Comparison of ENCODE assay signal across 25 mouse cellular contexts in the genomic region with DNA sequence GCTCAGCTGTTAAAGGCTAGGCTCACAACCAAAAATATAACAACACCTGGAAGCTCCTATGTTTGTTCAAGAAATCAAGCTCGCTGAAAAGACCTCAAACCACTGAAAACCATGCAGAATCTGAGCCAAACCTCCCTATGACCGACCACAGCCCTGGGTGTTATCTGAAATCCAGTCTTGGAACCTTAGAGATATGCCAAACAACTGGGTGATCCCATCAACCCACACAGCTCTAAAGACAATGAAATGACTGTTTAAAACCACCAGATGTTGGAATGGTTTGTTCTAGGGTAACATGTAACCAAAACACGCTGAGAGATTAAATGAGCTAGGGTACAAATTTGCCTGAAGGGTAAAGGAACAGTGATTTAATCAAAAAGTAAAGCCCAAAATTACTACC. TPM values are rescaled to one million over a fixed set of nuclear protein-coding genes. Genes with fewer than 3 reads are reported as not detected.
DNase-seq lines count a peak whose midpoint lies in the region; ATAC-seq and TF ChIP-seq lines count a peak whose summit lies in the region.
"Had no signal": no experiment of that assay in that cellular context is flagged by ENCODE, and none has a peak within 500 bp of the region (broad histone marks: within the 10 kb centered on the region; RNA-seq: fewer than 3 reads in every experiment).

No protein-coding gene starts in this region.

- H3K9ac ChIP-seq in hindbrain, embryonic 15.5 days: no peak overlapping the region
- no peak overlapping the region for H3K9ac ChIP-seq in hindbrain, embryonic 16.5 days (ENCODE audit: low read depth, low read length)
- no peak overlapping the region for H3K9ac ChIP-seq in neural tube, embryonic 15.5 days (replicated peaks)
- H3K9ac ChIP-seq in stomach, embryonic 16.5 days (ENCODE audit: low read length): no peak overlapping the region
- H3K9ac ChIP-seq: forebrain, embryonic 13.5 days; hindbrain, embryonic 14.5 days; limb, embryonic 12.5 days; liver, embryonic 12.5 days had no signal

- no peak for DNase-seq in gastrocnemius, adult 2 months
- DNase-seq in gastrocnemius, postnatal 25 days: no peak
- DNase-seq in neural tube, embryonic 10.5 days (ENCODE audit: extremely low spot score, low spot score): no peak
- no peak for DNase-seq in frontal cortex, postnatal 10 days (ENCODE audit: low spot score in 2 of 2)
- DNase-seq: cerebellum, adult 2 months; cerebellum, postnatal 36 days; gastrocnemius, postnatal 36 days; lung, adult 2 months; thymus, adult 18-20 months; thymus, postnatal 4 days had no signal

- intact Hi-C loops in gastrocnemius, adult 2 months (cut with DNase I): no loop called here

- TF ChIP-seq CTCF in gastrocnemius, adult 2 months (IDR thresholded peaks at IDR 0.05): no peak

- H3K4me1 ChIP-seq in hindbrain, embryonic 15.5 days (replicated peaks): peaks cover 48% of the 10 kb centered on the region
- H3K4me1 ChIP-seq in hindbrain, embryonic 16.5 days (ENCODE audit: control insufficient read depth, insufficient read depth, low read depth, low read length): peaks cover 30% of the 10 kb centered on the region
- peaks cover 34% of the 10 kb centered on the region for H3K4me1 ChIP-seq in neural tube, embryonic 15.5 days
- peaks cover 25% of the 10 kb centered on the region for H3K4me1 ChIP-seq in stomach, embryonic 16.5 days (ENCODE audit: control insufficient read depth, insufficient read depth, low read length)

- H3K4me3 ChIP-seq in gastrocnemius, adult 2 months: no peak overlapping the region
- H3K4me3 ChIP-seq in hindbrain, embryonic 15.5 days: no peak overlapping the region
- no peak overlapping the region for H3K4me3 ChIP-seq in hindbrain, embryonic 16.5 days (ENCODE audit: low read length)
- H3K4me3 ChIP-seq in neural tube, embryonic 15.5 days (replicated peaks): no peak overlapping the region
- H3K4me3 ChIP-seq in stomach, embryonic 16.5 days (replicated peaks; ENCODE audit: low read length): no peak overlapping the region
- H3K4me3 ChIP-seq: forebrain, embryonic 13.5 days; limb, embryonic 12.5 days; liver, embryonic 12.5 days had no signal

- H3K27me3 ChIP-seq in hindbrain, embryonic 15.5 days: no peaks in the 10 kb centered on the region
- H3K27me3 ChIP-seq in hindbrain, embryonic 16.5 days (replicated peaks; ENCODE audit: control insufficient read depth, insufficient read depth, low read length): no peaks in the 10 kb centered on the region
- no peaks in the 10 kb centered on the region for H3K27me3 ChIP-seq in neural tube, embryonic 15.5 days (replicated peaks)
- no peaks in the 10 kb centered on the region for H3K27me3 ChIP-seq in stomach, embryonic 16.5 days (ENCODE audit: control insufficient read depth, insufficient read depth, low read length)
- H3K27me3 ChIP-seq: forebrain, embryonic 13.5 days; limb, embryonic 12.5 days; liver, embryonic 12.5 days had no signal

- no peaks in the 10 kb centered on the region for H3K36me3 ChIP-seq in hindbrain, embryonic 15.5 days
- no peaks in the 10 kb centered on the region for H3K36me3 ChIP-seq in hindbrain, embryonic 16.5 days (ENCODE audit: control insufficient read depth, insufficient read depth, low read length)
- no peaks in the 10 kb centered on the region for H3K36me3 ChIP-seq in neural tube, embryonic 15.5 days
- H3K36me3 ChIP-seq in stomach, embryonic 16.5 days (ENCODE audit: control insufficient read depth, insufficient read depth, low read length): no peaks in the 10 kb centered on the region
- H3K36me3 ChIP-seq: heart, embryonic 10.5 days; limb, embryonic 12.5 days had no signal

- no peaks in the 10 kb centered on the region for H3K9me3 ChIP-seq in hindbrain, embryonic 15.5 days
- H3K9me3 ChIP-seq in hindbrain, embryonic 16.5 days (ENCODE audit: control insufficient read depth, low read length): no peaks in the 10 kb centered on the region
- H3K9me3 ChIP-seq in neural tube, embryonic 15.5 days (replicated peaks): no peaks in the 10 kb centered on the region
- no peaks in the 10 kb centered on the region for H3K9me3 ChIP-seq in stomach, embryonic 16.5 days (replicated peaks; ENCODE audit: control insufficient read depth, low read length)
- H3K9me3 ChIP-seq: forebrain, embryonic 13.5 days; G1E; heart, embryonic 10.5 days; limb, embryonic 12.5 days; liver, embryonic 12.5 days had no signal

- H3K4me2 ChIP-seq in hindbrain, embryonic 15.5 days: peak overlapping the region; percentile 35; the same call in 1 of the 2 replicates
- H3K4me2 ChIP-seq in hindbrain, embryonic 16.5 days (ENCODE audit: low read length): no peak overlapping the region; the same call in 1 of the 2 replicates
- peak overlapping the region; percentile 25; the same call in 1 of the 2 replicates for H3K4me2 ChIP-seq in neural tube, embryonic 15.5 days
- H3K4me2 ChIP-seq in stomach, embryonic 16.5 days (ENCODE audit: low read depth, low read length): peak overlapping the region; percentile 45; the same call in 1 of the 2 replicates
- H3K4me2 ChIP-seq: limb, embryonic 12.5 days had no signal

- no peak for ATAC-seq in hindbrain, embryonic 15.5 days (ENCODE audit: low FRiP score, low read depth)
- no peak for ATAC-seq in hindbrain, embryonic 16.5 days
- no peak for ATAC-seq in neural tube, embryonic 15.5 days (ENCODE audit: low FRiP score)
- no peak for ATAC-seq in stomach, embryonic 16.5 days (ENCODE audit: insufficient read depth, low FRiP score)
- ATAC-seq: forebrain, embryonic 13.5 days; liver, embryonic 12.5 days had no signal

- peak overlapping the region; percentile 31; the same call in 1 of the 2 replicates for H3K27ac ChIP-seq in gastrocnemius, adult 2 months
- no peak overlapping the region for H3K27ac ChIP-seq in hindbrain, embryonic 15.5 days (replicated peaks)
- no peak overlapping the region for H3K27ac ChIP-seq in hindbrain, embryonic 16.5 days (ENCODE audit: low read depth, low read length)
- H3K27ac ChIP-seq in neural tube, embryonic 15.5 days (replicated peaks): no peak overlapping the region
- no peak overlapping the region for H3K27ac ChIP-seq in stomach, embryonic 16.5 days (ENCODE audit: low read length)
- H3K27ac ChIP-seq: forebrain, embryonic 13.5 days; heart, embryonic 10.5 days; hindbrain, embryonic 14.5 days; limb, embryonic 12.5 days; liver, embryonic 12.5 days had no signal

- WGBS in hindbrain, embryonic 15.5 days: 76% methylated on average over 3 of the region's 3 CpGs
- WGBS in hindbrain, embryonic 16.5 days: 70% methylated on average over 3 of the region's 3 CpGs
- 84% methylated on average over 3 of the region's 3 CpGs for WGBS in neural tube, embryonic 15.5 days
- WGBS in stomach, embryonic 16.5 days: 52% methylated on average over 3 of the region's 3 CpGs

RNA-seq across cellular contexts. Expression of gene Btbd1, which starts 4.3 kb away (rescaled TPM):
- total RNA-seq in gastrocnemius, adult 2 months (2021): 100 to 1,000 TPM; 145 to 194 TPM
- 100 to 1,000 TPM; 147 to 165 TPM for total RNA-seq in gastrocnemius, postnatal 25 days (2021)
- polyA plus RNA-seq in hindbrain, embryonic 15.5 days (2015; fragmentation: Nextera tagmentation; extraction: Ambion mirVana): 90.5 and 93.8 TPM in 2 replicates
- 80.6 and 91.0 TPM in 2 replicates for polyA plus RNA-seq in hindbrain, embryonic 16.5 days (2015; fragmentation: Nextera tagmentation; extraction: Ambion mirVana)
- 93.1 and 96.6 TPM in 2 replicates for polyA plus RNA-seq in neural tube, embryonic 15.5 days (2015; fragmentation: Nextera tagmentation; extraction: Ambion mirVana)
- 33.6 and 41.2 TPM in 2 replicates for polyA plus RNA-seq in stomach, embryonic 16.5 days (2015; fragmentation: Nextera tagmentation; extraction: Ambion mirVana)

RNA-seq across cellular contexts. Expression of gene Gm10160, which starts 30.7 kb away (rescaled TPM):
- total RNA-seq in gastrocnemius, adult 2 months (2021): not detected
- not detected for total RNA-seq in gastrocnemius, postnatal 25 days (2021)
- polyA plus RNA-seq in hindbrain, embryonic 15.5 days (2015; fragmentation: Nextera tagmentation; extraction: Ambion mirVana): not detected in 2 replicates
- not detected in 2 replicates for polyA plus RNA-seq in hindbrain, embryonic 16.5 days (2015; fragmentation: Nextera tagmentation; extraction: Ambion mirVana)
- polyA plus RNA-seq in neural tube, embryonic 15.5 days (2015; fragmentation: Nextera tagmentation; extraction: Ambion mirVana): not detected in 2 replicates
- polyA plus RNA-seq in stomach, embryonic 16.5 days (2015; fragmentation: Nextera tagmentation; extraction: Ambion mirVana): not detected in 2 replicates
- total RNA-seq: adrenal gland, postnatal 4 days; G1E; gastrocnemius, postnatal 36 days; layer of hippocampus, postnatal 25 days; left cerebral cortex, postnatal 10 days had no signal
- polyA plus RNA-seq: cerebellum, adult 2 months; forebrain, embryonic 13.5 days; G1E; heart, embryonic 10.5 days; hindbrain, embryonic 14.5 days; kidney, embryonic 16.5 days; large intestine, adult 2 months; limb, embryonic 12.5 days; liver, embryonic 12.5 days; lung, adult 2 months had no signal

RNA-seq across cellular contexts. Expression of gene Tm6sf1, which starts 33.9 kb away (rescaled TPM):
- 10 to 100 TPM in 1 of 2 experiments, 1 to 10 TPM in 1; 5.8 to 13.1 TPM for total RNA-seq in gastrocnemius, adult 2 months (2021)
- total RNA-seq in gastrocnemius, postnatal 25 days (2021): 10 to 100 TPM; 23.5 to 30.1 TPM
- polyA plus RNA-seq in hindbrain, embryonic 15.5 days (2015; fragmentation: Nextera tagmentation; extraction: Ambion mirVana): 11.7 and 11.8 TPM in 2 replicates
- 9.0 and 13.0 TPM in 2 replicates for polyA plus RNA-seq in hindbrain, embryonic 16.5 days (2015; fragmentation: Nextera tagmentation; extraction: Ambion mirVana)
- polyA plus RNA-seq in neural tube, embryonic 15.5 days (2015; fragmentation: Nextera tagmentation; extraction: Ambion mirVana): 15.1 and 25.6 TPM in 2 replicates
- polyA plus RNA-seq in stomach, embryonic 16.5 days (2015; fragmentation: Nextera tagmentation; extraction: Ambion mirVana): 9.1 and 15.2 TPM in 2 replicates
- polyA plus RNA-seq: G1E had no signal

RNA-seq across cellular contexts. Expression of gene 3110040N11Rik, which starts 35.6 kb away (rescaled TPM):
- 10 to 100 TPM; 17.3 to 23.7 TPM for total RNA-seq in gastrocnemius, adult 2 months (2021)
- total RNA-seq in gastrocnemius, postnatal 25 days (2021): 10 to 100 TPM; 13.3 to 16.9 TPM
- 44.7 and 49.8 TPM in 2 replicates for polyA plus RNA-seq in hindbrain, embryonic 15.5 days (2015; fragmentation: Nextera tagmentation; extraction: Ambion mirVana)
- 48.8 and 50.3 TPM in 2 replicates for polyA plus RNA-seq in hindbrain, embryonic 16.5 days (2015; fragmentation: Nextera tagmentation; extraction: Ambion mirVana)
- polyA plus RNA-seq in neural tube, embryonic 15.5 days (2015; fragmentation: Nextera tagmentation; extraction: Ambion mirVana): 49.9 and 52.9 TPM in 2 replicates
- 50.9 and 55.5 TPM in 2 replicates for polyA plus RNA-seq in stomach, embryonic 16.5 days (2015; fragmentation: Nextera tagmentation; extraction: Ambion mirVana)
